ENCODE assay signal across 8 mouse cellular contexts in genomic region chrX:140456751-140457491, GRCm38 (mm10). TPM values are rescaled to one million over a fixed set of nuclear protein-coding genes. Genes with fewer than 3 reads are reported as not detected.
DNase-seq lines count a peak whose midpoint lies in the region; ATAC-seq and TF ChIP-seq lines count a peak whose summit lies in the region.

No protein-coding gene starts in this region.

- peak overlapping the region; percentile 58 for H3K4me3 ChIP-seq in hindbrain, embryonic 15.5 days
- H3K4me3 ChIP-seq in liver, embryonic 16.5 days (ENCODE audit: low read depth, low read length), result peak overlapping the region; percentile 73
- peak overlapping the region; percentile 83 for H3K4me3 ChIP-seq in olfactory bulb, adult 2 months (ENCODE audit: insufficient read depth, low read depth, low read length)

- H3K9ac ChIP-seq in hindbrain, embryonic 15.5 days, result peak overlapping the region; percentile 49
- peak overlapping the region; percentile 67 for H3K9ac ChIP-seq in liver, embryonic 16.5 days (ENCODE audit: low read depth, low read length)

- POLR2A ChIA-PET in Patski (lab: Charles Lee), result no interaction called here

- CTCF ChIA-PET in Patski (lab: Charles Lee), result interaction anchor here (1.3 to 1.5 kb wide), 2 partner anchors 11 to 86 kb away, joined by 3 read pairs; no protein-coding TSS in a partner anchor

- H3K4me1 ChIP-seq in hindbrain, embryonic 15.5 days (replicated peaks), result no peaks in the 10 kb centered on the region
- H3K4me1 ChIP-seq in liver, embryonic 16.5 days (ENCODE audit: control insufficient read depth, low read depth, low read length), result peaks cover 2% of the 10 kb centered on the region; the same call in 1 of the 2 replicates
- no peaks in the 10 kb centered on the region for H3K4me1 ChIP-seq in olfactory bulb, adult 2 months (ENCODE audit: control insufficient read depth, insufficient read depth, low read length)

- peak overlapping the region; percentile 54 for H3K4me2 ChIP-seq in hindbrain, embryonic 15.5 days
- peak overlapping the region; percentile 65 for H3K4me2 ChIP-seq in liver, embryonic 16.5 days (ENCODE audit: low read depth, low read length)

- peak; percentile 13 to 38 for DNase-seq in left cerebral cortex, postnatal 14 days (ENCODE audit: low spot score in 2 of 2)
- no peak for DNase-seq in left cerebral cortex, adult 11 months (ENCODE audit: low spot score)
- no peak for DNase-seq in Patski (ENCODE audit: low read depth, low spot score)
- DNase-seq in ovary, postnatal 36 days (ENCODE audit: low spot score), result no peak

- 25% methylated on average over 39 of the region's 39 CpGs for WGBS in hindbrain, embryonic 15.5 days
- WGBS in liver, embryonic 16.5 days (ENCODE audit: insufficient replicate concordance), result 22% methylated on average over 39 of the region's 39 CpGs
- WGBS in olfactory bulb, adult 2 months, result 16% methylated on average over 39 of the region's 39 CpGs

- no peaks in the 10 kb centered on the region for H3K9me3 ChIP-seq in hindbrain, embryonic 15.5 days
- H3K9me3 ChIP-seq in liver, embryonic 16.5 days (replicated peaks; ENCODE audit: control insufficient read depth, low read length), result no peaks in the 10 kb centered on the region

- no peak; the same call in 1 of the 2 replicates for TF ChIP-seq POLR2A in olfactory bulb, adult 2 months (IDR thresholded peaks at IDR 0.05; ENCODE audit: insufficient read depth, low read depth, low read length)

- H3K27me3 ChIP-seq in Patski, result no peaks in the 10 kb centered on the region
- no peaks in the 10 kb centered on the region for H3K27me3 ChIP-seq in hindbrain, embryonic 15.5 days
- H3K27me3 ChIP-seq in liver, embryonic 16.5 days (ENCODE audit: control insufficient read depth, insufficient read depth, low read depth, low read length), result no peaks in the 10 kb centered on the region

- ATAC-seq in Patski, result peak; percentile 15
- ATAC-seq in erythroblast, adult 5-6 weeks (replicated peaks; ENCODE audit: low FRiP score, poor library complexity, severe bottlenecking), result peak; percentile 66
- ATAC-seq in hindbrain, embryonic 15.5 days (ENCODE audit: low FRiP score, low read depth), result peak; percentile 81
- ATAC-seq in liver, embryonic 16.5 days (ENCODE audit: low read depth), result peak; percentile 33

- H3K27ac ChIP-seq in hindbrain, embryonic 15.5 days (replicated peaks), result peak overlapping the region; percentile 76
- no peak overlapping the region for H3K27ac ChIP-seq in liver, embryonic 16.5 days (ENCODE audit: low read length)
- H3K27ac ChIP-seq in olfactory bulb, adult 2 months (ENCODE audit: insufficient read depth, low read depth, low read length), result peak overlapping the region; percentile 82

- in situ Hi-C loops in Patski (cut with MboI; ENCODE audit: low pct_unique_long_range_greater_than_20kb), result no loop called here

- intact Hi-C loops in left cerebral cortex, postnatal 14 days (cut with DNase I), result no loop called here

- H3K36me3 ChIP-seq in hindbrain, embryonic 15.5 days, result no peaks in the 10 kb centered on the region
- no peaks in the 10 kb centered on the region for H3K36me3 ChIP-seq in liver, embryonic 16.5 days (ENCODE audit: control insufficient read depth, insufficient read depth)

- no peak for TF ChIP-seq CTCF in Patski (IDR thresholded peaks at IDR 0.05)
- no peak for TF ChIP-seq CTCF in olfactory bulb, adult 2 months (IDR thresholded peaks at IDR 0.05; ENCODE audit: insufficient read depth, low read depth, low read length)

RNA-seq across cellular contexts. Expression of gene Prps1, which starts 0.5 kb away (rescaled TPM):
- 10 to 100 TPM; 68.8 to 77.2 TPM for total RNA-seq in left cerebral cortex, postnatal 14 days (2021)
- 51.2 TPM for polyA plus RNA-seq in Patski (2021)
- 13.8 and 14.8 TPM in 2 replicates for total RNA-seq in erythroblast, adult 5-6 weeks (2015; ENCODE audit: low replicate concordance)
- 9.0 and 10.5 TPM in 2 replicates for total RNA-seq in erythroblast, adult 5-6 weeks (2017; ENCODE audit: low replicate concordance)
- 79.8 and 84.5 TPM in 2 replicates for polyA plus RNA-seq in hindbrain, embryonic 15.5 days (2015; fragmentation: Nextera tagmentation; extraction: Ambion mirVana)
- polyA plus RNA-seq in liver, embryonic 16.5 days (2015; fragmentation: Nextera tagmentation; extraction: Ambion mirVana), result 27.5 and 30.1 TPM in 2 replicates
- not detected in 2 replicates for polyA plus RNA-seq in olfactory bulb, adult 2 months (2012; ENCODE audit: insufficient read depth, insufficient read length, low replicate concordance, missing spikeins)

Comparison
In these comparisons a context has a peak if more than half of its experiments do, and no peak if none do; other contexts are left out.
1. DNase-seq: peak in left cerebral cortex, postnatal 14 days (2 of 2); none in left cerebral cortex, adult 11 months (single experiment), Patski (single experiment) and ovary, postnatal 36 days (single experiment).
2. ATAC-seq: peak in every context shown above with its lines; median percentile 81 in hindbrain, embryonic 15.5 days; 66 in erythroblast, adult 5-6 weeks; 33 in liver, embryonic 16.5 days; 15 in Patski.
3. Peak in every context shown above with its lines, with median percentiles within 50 percentile points of each other: H3K4me3 ChIP-seq.